Mouse (Mus musculus): ENCODE measurements around the gene Txndc11. TPM values are rescaled to one million over a fixed set of nuclear protein-coding genes. Genes with fewer than 3 reads are reported as not detected.

Gene Txndc11
- total RNA-seq, 2 experiments from 2014 or later, result 35.2 to 37.7 TPM

DNA sequence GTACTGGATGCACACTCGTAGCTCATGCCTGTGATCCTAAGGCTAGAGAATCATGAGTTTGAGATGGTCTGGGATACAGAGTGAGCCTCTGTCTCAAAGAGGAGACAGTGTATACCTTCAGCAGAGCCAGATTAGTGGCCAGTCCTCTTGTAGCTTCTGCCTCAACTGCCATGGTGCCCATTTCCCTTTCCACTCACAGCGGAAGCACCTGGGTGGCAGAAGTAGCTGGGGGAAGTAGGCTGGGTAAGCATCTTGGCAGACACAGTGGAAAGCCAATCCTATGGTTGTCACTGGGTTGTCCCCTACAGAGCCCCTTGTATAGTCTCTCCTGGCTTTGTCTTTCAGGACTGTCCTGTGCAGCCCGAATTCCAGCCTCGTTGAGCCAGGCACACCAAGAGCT, 62.6 kb downstream of the Txndc11 start:
- intact Hi-C loops (cut with DNase I), result no loop called here
- no peak for DNase-seq (ENCODE audit: extremely low spot score in 1 of 2, low spot score in 2 of 2)
- H3K27ac ChIP-seq, result no peak overlapping the region; the same call in 1 of the 2 replicates

GRCm38 (mm10) chr16:11071176-11071575, 63.3 kb downstream of the Txndc11 start:
- intact Hi-C loops (cut with DNase I), result no loop called here
- TF ChIP-seq CTCF (IDR thresholded peaks at IDR 0.05), result no peak
- Histone ChIP-seq H3K27ac (peak overlapping the region; percentile 40; the same call in 1 of the 2 replicates), H3K4me3 (no peak overlapping the region)
- DNase-seq (ENCODE audit: extremely low spot score in 1 of 2, low spot score in 2 of 2), result no peak

More for the DNA sequence above, 62.6 kb downstream of the Txndc11 start:
- H3K4me3 ChIP-seq, result no peak overlapping the region
- TF ChIP-seq CTCF (IDR thresholded peaks at IDR 0.05), result no peak

DNA sequence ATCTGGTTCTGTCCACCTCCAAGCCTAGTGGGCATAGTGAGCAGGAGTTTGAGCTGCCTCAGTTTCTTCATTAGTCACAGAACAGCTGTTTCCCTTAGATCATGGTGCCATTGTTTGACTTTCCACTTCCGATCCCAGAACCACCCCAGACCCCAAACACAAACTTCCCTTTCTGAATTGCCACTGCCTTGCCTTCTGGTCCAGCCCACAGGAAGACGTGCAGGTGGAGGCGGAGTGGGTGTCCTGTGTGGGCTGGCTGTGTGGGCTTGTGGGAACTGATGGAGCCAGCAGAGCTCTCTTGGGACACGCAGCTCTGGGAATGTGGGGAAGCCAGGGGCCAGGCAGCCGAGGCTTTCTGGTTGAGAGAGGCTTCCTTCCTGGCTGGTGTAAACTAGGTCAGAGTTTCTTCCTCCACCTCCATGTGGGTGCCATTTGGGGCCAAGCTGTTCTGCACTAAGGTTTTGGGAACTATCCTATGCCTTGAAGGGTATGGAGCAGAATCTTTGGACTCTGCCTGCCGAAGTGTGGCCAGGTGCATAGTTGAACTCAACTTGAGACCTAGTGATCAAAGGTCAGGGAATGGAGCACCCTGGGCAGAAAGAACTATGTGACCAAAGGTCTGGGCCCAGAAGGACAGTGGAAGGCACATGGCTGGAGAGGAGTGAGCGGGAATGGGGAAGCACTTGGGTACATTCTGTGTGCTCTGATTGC, 64.6 kb downstream of the Txndc11 start:
- DNase-seq (ENCODE audit: extremely low spot score in 1 of 2, low spot score in 2 of 2), result peak in 1 of 2 experiments; percentile 33
- peak overlapping the region; percentile 40; the same call in 1 of the 2 replicates for H3K27ac ChIP-seq
- TF ChIP-seq CTCF (IDR thresholded peaks at IDR 0.05), result no peak
- intact Hi-C loops (cut with DNase I), result loop anchor here (5.0 kb wide), 1 partner anchor 37 kb away; no protein-coding TSS in a partner anchor
- no peak overlapping the region for H3K4me3 ChIP-seq

DNA sequence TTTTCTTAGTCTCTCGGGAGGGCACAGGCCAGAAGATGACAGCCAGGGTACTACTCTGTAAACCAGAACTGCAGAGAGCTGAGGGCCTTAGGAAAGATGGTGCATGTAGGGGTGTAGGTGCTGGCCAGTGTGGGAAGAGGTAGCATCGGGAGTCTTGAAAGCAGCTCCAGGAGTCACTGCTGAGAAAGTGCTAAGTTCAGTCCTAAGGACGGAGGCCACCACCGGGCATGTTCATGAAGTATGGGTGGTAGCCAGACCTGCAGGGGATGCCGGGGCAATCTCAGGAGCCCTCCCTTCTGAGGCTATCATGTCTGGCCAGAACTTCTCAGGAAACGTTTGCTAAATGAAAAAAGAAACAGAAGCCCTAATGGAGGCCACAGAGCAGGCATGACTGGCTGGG, 65.2 kb downstream of the Txndc11 start:
- Histone ChIP-seq H3K27ac (no peak overlapping the region), H3K4me3 (no peak overlapping the region)
- no peak for TF ChIP-seq CTCF (IDR thresholded peaks at IDR 0.05)
- no peak for DNase-seq (ENCODE audit: extremely low spot score in 1 of 2, low spot score in 2 of 2)
- intact Hi-C loops (cut with DNase I), result loop anchor here (5.0 kb wide), 1 partner anchor 38 kb away; no protein-coding TSS in a partner anchor

GRCm38 (mm10) chr16:11068666-11069065, 65.8 kb downstream of the Txndc11 start:
- Histone ChIP-seq H3K27ac (no peak overlapping the region), H3K4me3 (no peak overlapping the region)
- intact Hi-C loops (cut with DNase I), result loop anchor here (5.0 kb wide), 1 partner anchor 39 kb away; no protein-coding TSS in a partner anchor
- no peak for TF ChIP-seq CTCF (IDR thresholded peaks at IDR 0.05)
- no peak for DNase-seq (ENCODE audit: extremely low spot score in 1 of 2, low spot score in 2 of 2)

- DNase-seq (ENCODE audit: extremely low spot score in 1 of 2, low spot score in 2 of 2), result peak; percentile 63 to 68
- Histone ChIP-seq H3K4me3 (peak overlapping the region; percentile 74), H3K27ac (peak overlapping the region; percentile 95)
- TF ChIP-seq CTCF (IDR thresholded peaks at IDR 0.05), result no peak
- intact Hi-C loops (cut with DNase I), result loop anchor here (1.0 to 5.0 kb wide), 2 partner anchors 25 to 40 kb away; no protein-coding TSS in a partner anchor
Observed at GRCm38 (mm10) chr16:11066833-11067191, 67.6 kb downstream of the Txndc11 start.

DNA sequence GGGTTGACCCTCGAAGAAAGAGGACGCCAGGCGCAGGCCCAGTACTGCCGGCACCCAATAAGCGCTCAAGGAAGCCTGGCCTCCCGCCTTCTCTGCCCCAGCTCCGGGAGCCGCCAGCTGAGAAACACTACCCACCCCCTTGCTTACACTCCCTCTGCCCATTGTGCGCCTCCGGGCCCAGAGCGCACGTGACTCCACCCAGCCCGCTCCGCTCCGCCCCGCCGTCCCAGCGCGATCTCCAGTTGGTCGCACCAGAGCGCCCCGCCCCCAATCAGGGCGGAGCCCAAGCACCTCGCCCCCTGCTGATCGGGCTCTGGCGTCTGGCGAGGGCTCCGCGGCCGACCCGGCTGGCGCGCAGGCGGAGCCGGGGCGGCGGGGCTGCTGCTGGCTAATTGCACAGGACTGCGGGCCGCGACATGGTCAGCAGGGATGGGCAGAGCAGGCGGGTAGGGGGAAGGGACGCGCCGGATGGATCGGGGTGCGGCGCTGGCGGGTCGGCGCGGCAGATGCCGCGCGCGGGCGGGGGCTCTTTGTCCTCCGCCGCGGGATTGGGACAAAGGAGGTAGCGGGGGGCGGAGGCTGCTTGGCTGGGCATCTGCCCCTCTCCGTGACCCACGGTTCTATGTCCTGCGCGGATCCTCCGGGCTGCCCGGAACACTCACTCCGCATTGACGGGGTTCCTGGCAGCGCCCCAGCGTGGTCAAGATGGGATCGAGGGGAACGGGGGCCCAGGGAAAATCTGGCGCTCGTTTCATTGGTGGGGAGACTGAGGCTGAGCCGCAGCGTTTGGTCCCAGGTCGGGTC, 68.2 kb downstream of the Txndc11 start, which contains the start of gene Litaf:
Gene Litaf (minus strand): TSS at position 129 of the 804 bp plus-strand sequence.
- Histone ChIP-seq H3K27ac (peak within 1 kb of the TSS; percentile 95), H3K4me3 (peak within 1 kb of the TSS; percentile 74)
- intact Hi-C loops (cut with DNase I), result loop anchor here (1.0 to 5.0 kb wide), 2 partner anchors 26 to 41 kb away; no protein-coding TSS in a partner anchor
- TF ChIP-seq CTCF (IDR thresholded peaks at IDR 0.05), result no peak; the same call in 1 of the 2 replicates
- DNase-seq (ENCODE audit: extremely low spot score in 1 of 2, low spot score in 2 of 2), result peak; percentile 96 to 98

DNA sequence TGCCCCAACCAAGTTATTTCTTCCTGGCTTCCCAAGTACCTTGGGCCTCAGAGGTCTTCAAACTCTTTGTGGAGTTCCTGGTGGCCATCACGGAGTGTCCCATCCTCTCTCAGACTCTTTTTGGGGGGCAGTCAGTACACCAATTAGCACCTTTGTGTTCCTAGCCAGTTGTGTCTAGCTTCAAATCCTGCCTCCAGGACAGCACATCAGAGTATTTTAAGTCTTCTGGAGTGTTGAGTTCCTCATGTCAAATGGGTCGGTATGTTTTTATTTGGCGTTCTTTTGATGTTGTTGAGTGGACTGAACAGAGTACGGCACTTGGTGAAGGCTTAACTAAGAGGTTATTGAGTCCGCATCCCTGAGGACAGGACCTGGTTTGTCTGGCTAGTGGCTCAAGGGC, 69.0 kb downstream of the Txndc11 start:
- DNase-seq (ENCODE audit: extremely low spot score in 1 of 2, low spot score in 2 of 2), result no peak
- Histone ChIP-seq H3K4me3 (peak overlapping the region; percentile 74), H3K27ac (peak overlapping the region; percentile 13)
- intact Hi-C loops (cut with DNase I), result loop anchor here (5.0 kb wide), 1 partner anchor 42 kb away; no protein-coding TSS in a partner anchor
- no peak for TF ChIP-seq CTCF (IDR thresholded peaks at IDR 0.05)

DNA sequence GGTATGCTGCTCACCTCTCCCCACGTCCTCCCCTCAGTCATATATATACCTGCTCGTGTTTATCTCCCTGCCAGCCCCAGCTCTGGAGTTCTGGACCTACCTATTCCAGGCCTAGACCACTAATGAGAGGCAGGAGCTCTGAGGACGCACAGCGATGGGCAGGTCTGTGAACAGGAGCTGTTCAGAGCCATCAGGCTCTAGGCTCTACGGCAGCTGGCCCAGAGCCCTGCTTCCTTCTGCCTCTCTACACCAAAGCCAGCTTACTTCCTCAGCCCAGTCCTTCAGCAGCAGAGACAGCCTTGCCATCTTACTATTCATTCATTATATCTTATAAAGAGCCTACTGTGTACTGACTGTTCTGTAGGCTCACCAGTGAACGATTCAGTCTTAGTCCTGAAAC, 69.7 kb downstream of the Txndc11 start:
- no peak for DNase-seq (ENCODE audit: extremely low spot score in 1 of 2, low spot score in 2 of 2)
- H3K4me3 ChIP-seq, result no peak overlapping the region
- no peak for TF ChIP-seq CTCF (IDR thresholded peaks at IDR 0.05)
- intact Hi-C loops (cut with DNase I), result loop anchor here (5.0 kb wide), 1 partner anchor 43 kb away; no protein-coding TSS in a partner anchor
- no peak overlapping the region for H3K27ac ChIP-seq

DNA sequence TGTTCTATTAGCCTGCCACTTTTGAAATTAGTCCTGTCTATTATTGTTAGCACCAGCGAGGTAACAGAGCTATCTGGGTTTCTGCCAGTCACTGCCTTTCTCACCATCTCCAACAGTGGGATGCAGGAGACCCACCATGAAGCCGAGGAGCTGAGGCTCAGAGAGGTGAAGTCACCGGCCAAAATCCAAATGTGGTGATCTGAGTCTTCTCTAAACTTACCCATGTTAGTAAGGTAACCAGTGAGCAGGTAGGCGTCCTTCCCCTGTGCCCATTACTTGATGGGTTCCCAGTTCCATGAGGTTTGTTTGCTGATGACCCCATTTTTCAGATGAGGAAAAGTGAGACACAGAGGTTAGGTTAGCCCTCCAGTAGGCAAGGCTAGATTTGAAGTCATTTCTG, 70.1 kb downstream of the Txndc11 start:
- DNase-seq (ENCODE audit: extremely low spot score in 1 of 2, low spot score in 2 of 2), result no peak
- TF ChIP-seq CTCF (IDR thresholded peaks at IDR 0.05), result no peak
- intact Hi-C loops (cut with DNase I), result no loop called here
- H3K27ac ChIP-seq, result no peak overlapping the region
- H3K4me3 ChIP-seq, result no peak overlapping the region

- TF ChIP-seq CTCF (IDR thresholded peaks at IDR 0.05), result no peak
- DNase-seq (ENCODE audit: extremely low spot score in 1 of 2, low spot score in 2 of 2), result peak in 1 of 2 experiments; percentile 47
- intact Hi-C loops (cut with DNase I), result no loop called here
- Histone ChIP-seq H3K4me3 (no peak overlapping the region), H3K27ac (peak overlapping the region; percentile 71)
Observed at GRCm38 (mm10) chr16:11062794-11063721, 71.4 kb downstream of the Txndc11 start.

Measured in left cerebral cortex, adult 2 months (tissue).